Mouse (Mus musculus): Measurements from ENCODE around the gene Smurf1. TPM values are rescaled to one million over a fixed set of nuclear protein-coding genes. Genes with fewer than 3 reads are reported as not detected.
A peak's percentile ranks its signal among the peaks of the same experiment; 100 is the strongest.

Gene Smurf1
- total RNA-seq, 2 experiments from 2014 or later, result 9.3 to 16.8 TPM

GRCm38 (mm10) chr5:144926275-144926674, 39.4 kb downstream of the Smurf1 start:
- DNase-seq, result no peak
- no peak overlapping the region for H3K4me3 ChIP-seq
- TF ChIP-seq CTCF (IDR thresholded peaks at IDR 0.05), result no peak
- H3K27ac ChIP-seq, result peak overlapping the region; percentile 28; the same call in 1 of the 2 replicates
- intact Hi-C loops (cut with DNase I), result no loop called here

DNA sequence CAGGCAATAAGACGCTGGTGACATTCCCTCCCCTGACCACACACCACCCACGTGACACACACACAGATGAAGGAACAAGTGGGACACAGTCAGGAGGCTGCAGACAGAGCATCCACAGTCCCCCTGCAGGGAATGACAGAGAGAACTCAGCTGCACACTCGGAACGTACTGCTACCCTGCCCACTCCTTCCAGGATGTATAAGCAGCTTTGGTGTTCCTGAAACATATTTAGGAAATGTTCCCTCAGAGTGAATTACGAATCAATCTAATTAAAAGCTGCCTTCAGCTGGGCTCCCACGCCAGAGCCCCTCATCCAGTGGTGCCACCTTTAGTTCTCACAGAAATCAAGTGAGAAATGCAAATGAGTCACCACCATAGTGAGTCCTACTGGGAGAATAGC, 42.3 kb downstream of the Smurf1 start:
- no peak for DNase-seq
- no peak for TF ChIP-seq CTCF (IDR thresholded peaks at IDR 0.05)
- Histone ChIP-seq H3K27ac (no peak overlapping the region), H3K4me3 (no peak overlapping the region)
- intact Hi-C loops (cut with DNase I), result no loop called here

DNA sequence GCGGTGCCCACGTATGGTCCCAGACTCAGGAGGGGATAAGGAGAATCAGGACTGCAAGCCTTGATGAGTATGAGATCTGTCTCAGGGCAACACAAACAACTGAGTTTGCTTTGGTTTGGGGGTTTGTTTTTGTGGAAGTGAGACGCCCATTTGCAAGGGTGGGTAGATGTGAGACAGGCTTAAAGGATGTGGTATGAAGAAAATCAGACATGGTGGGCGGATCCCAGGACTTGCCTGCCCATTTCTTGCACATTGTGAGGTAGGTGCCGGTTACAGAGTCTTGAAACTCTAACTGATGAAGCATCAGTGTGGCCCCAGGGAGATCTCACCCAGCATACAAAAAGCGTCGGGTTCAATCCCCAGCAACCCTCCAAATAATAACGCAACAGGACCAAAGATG, 45.9 kb downstream of the Smurf1 start:
- TF ChIP-seq CTCF (IDR thresholded peaks at IDR 0.05), result no peak
- Histone ChIP-seq H3K27ac (no peak overlapping the region), H3K4me3 (no peak overlapping the region)
- no peak for DNase-seq
- intact Hi-C loops (cut with DNase I), result no loop called here

DNA sequence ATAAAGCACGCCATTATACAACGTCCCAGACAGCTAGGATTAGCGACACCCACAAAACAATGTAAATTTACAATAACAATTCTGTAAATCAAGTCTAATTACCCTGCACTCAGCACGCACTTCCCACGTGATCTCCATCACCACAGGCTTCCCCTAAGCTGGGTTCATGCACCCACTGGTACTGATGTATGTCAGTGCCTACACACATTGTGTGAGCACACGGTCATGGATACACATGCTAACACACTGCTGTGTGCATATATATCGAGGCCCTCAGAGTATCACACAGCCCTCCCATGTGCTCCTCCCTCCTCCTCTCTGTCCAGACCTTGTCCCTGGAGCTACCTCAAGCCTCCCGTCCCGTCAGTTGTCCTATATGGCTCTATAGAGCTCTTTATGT, 46.5 kb downstream of the Smurf1 start:
- no peak for TF ChIP-seq CTCF (IDR thresholded peaks at IDR 0.05)
- intact Hi-C loops (cut with DNase I), result no loop called here
- no peak for DNase-seq
- Histone ChIP-seq H3K27ac (no peak overlapping the region), H3K4me3 (no peak overlapping the region)

GRCm38 (mm10) chr5:144918204-144918603, 47.4 kb downstream of the Smurf1 start:
- DNase-seq, result no peak
- no peak overlapping the region for H3K27ac ChIP-seq
- no peak overlapping the region for H3K4me3 ChIP-seq
- intact Hi-C loops (cut with DNase I), result no loop called here
- TF ChIP-seq CTCF (IDR thresholded peaks at IDR 0.05), result no peak

DNA sequence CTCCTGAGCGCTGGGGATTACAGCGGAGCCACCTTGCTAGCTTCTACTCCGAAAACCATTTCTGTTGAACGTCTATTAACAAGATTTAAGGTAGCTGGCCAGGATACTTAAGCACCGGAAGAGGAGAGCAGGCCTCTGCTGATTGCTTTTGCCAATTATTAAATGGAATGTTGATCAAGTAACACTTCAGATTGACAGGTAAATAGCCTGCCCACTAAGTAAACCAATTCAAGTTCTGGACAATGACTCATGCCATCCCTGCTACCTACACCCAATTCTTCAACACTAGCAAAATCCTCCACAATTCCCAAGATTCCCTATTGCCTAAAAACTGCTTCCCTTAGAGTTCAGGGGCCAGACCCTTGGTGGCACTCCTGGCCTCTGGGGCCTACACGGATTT, 48.5 kb downstream of the Smurf1 start:
- Histone ChIP-seq H3K4me3 (no peak overlapping the region), H3K27ac (no peak overlapping the region)
- no peak for TF ChIP-seq CTCF (IDR thresholded peaks at IDR 0.05)
- DNase-seq, result no peak
- intact Hi-C loops (cut with DNase I), result no loop called here

- intact Hi-C loops (cut with DNase I), result no loop called here
- DNase-seq, result peak; percentile 77
- Histone ChIP-seq H3K4me3 (no peak overlapping the region), H3K27ac (peak overlapping the region; percentile 77)
- TF ChIP-seq CTCF (IDR thresholded peaks at IDR 0.05), result no peak
Measured at GRCm38 (mm10) chr5:144915828-144916227, 49.8 kb downstream of the Smurf1 start.

DNA sequence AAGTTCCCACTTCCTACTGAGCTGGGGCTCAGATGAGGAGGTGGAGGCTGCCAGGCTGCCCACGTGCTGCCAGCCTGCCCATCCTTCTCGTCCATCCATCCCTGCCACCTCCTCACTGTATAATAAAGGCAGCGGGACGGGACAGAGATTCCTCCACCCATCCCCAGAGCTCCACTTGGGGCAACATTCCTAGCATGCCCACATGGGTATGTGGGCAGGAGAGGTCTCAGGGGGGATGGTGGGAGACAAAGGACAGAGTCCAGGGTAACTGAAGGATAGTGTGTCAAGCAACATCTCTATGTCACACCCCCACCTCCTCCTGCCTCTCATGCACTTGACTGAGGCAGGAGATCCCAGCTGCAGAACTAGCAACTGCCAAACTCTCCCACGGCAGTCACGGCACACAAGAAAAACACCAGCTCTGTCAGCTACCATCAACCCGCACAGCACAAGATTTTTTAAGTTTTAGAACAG, 51.2 kb downstream of the Smurf1 start:
- TF ChIP-seq CTCF (IDR thresholded peaks at IDR 0.05), result no peak
- intact Hi-C loops (cut with DNase I), result loop anchor here (5.0 kb wide), 2 partner anchors 33 to 53 kb away; partner anchors contain the start of gene Smurf1
- peak overlapping the region; percentile 70 for H3K27ac ChIP-seq
- H3K4me3 ChIP-seq, result peak overlapping the region; percentile 47
- DNase-seq, result peak; percentile 42

- no peak for TF ChIP-seq CTCF (IDR thresholded peaks at IDR 0.05)
- H3K4me3 ChIP-seq, result peak overlapping the region; percentile 47
- DNase-seq, result peak; percentile 77
- intact Hi-C loops (cut with DNase I), result loop anchor here (5.0 kb wide), 2 partner anchors 33 to 53 kb away; partner anchors contain the start of gene Smurf1
- H3K27ac ChIP-seq, result peak overlapping the region; percentile 70
Measured at GRCm38 (mm10) chr5:144913923-144914322, 51.7 kb downstream of the Smurf1 start.

DNA sequence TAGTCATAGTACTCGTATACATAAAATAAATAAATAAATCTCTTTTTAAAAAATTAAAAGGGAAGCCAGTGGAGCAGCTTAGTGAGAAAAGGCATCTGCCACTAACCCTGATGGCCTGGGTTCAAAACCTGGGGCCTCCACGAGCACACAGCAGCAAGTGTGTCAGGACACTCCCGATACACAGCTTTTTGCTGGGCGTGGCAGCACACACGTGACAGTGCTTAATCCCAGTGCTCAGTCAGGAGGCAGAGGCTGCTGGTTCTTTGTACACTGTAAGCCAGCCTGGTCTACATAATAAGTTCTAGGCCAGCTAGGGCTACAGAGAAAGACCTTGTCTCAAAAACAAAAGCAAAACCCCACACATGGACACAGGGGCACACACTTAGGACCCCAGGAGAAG, 52.3 kb downstream of the Smurf1 start:
- no peak for TF ChIP-seq CTCF (IDR thresholded peaks at IDR 0.05)
- Histone ChIP-seq H3K27ac (peak overlapping the region; percentile 70), H3K4me3 (peak overlapping the region; percentile 47)
- no peak for DNase-seq
- intact Hi-C loops (cut with DNase I), result loop anchor here (5.0 kb wide), 2 partner anchors 34 to 54 kb away; partner anchors contain the start of gene Smurf1

- no peak for TF ChIP-seq CTCF (IDR thresholded peaks at IDR 0.05)
- DNase-seq, result no peak
- intact Hi-C loops (cut with DNase I), result loop anchor here (5.0 kb wide), 2 partner anchors 35 to 55 kb away; partner anchors contain the start of gene Smurf1
- Histone ChIP-seq H3K27ac (0 out of 2 replicates have a peak overlapping the region, but pooled peaks have one; percentile 38), H3K4me3 (no peak overlapping the region)
Measured at GRCm38 (mm10) chr5:144912519-144913310, 52.9 kb downstream of the Smurf1 start.

GRCm38 (mm10) chr5:144909521-144909920, 56.1 kb downstream of the Smurf1 start:
- DNase-seq, result no peak
- H3K4me3 ChIP-seq, result no peak overlapping the region
- no peak for TF ChIP-seq CTCF (IDR thresholded peaks at IDR 0.05)
- intact Hi-C loops (cut with DNase I), result no loop called here
- H3K27ac ChIP-seq, result peak overlapping the region; percentile 41; the same call in 1 of the 2 replicates

- intact Hi-C loops (cut with DNase I), result loop anchor here (2.0 kb wide), 1 partner anchor 81 kb away; no protein-coding TSS in a partner anchor
Measured at GRCm38 (mm10) chr5:144907591-144907990, 58.1 kb downstream of the Smurf1 start.

More at GRCm38 (mm10) chr5:144907591-144907990, 58.1 kb downstream of the Smurf1 start:
- Histone ChIP-seq H3K4me3 (no peak overlapping the region), H3K27ac (no peak overlapping the region)
- TF ChIP-seq CTCF (IDR thresholded peaks at IDR 0.05), result peak; percentile 62
- DNase-seq, result no peak
